Mouse (Mus musculus) urinary bladder, postnatal 10 days (tissue): Measurements from ENCODE around the gene Mybpc1.
A peak's percentile ranks its signal among the peaks of the same experiment; 100 is the strongest.
"Not testable (repeated sequence)": the region's sequence is repeated elsewhere in the genome, so short reads cannot be mapped to it uniquely, and the experiment has no call there.

Experiments
- DNase-seq: peaks from one replicate; pipeline ENCODE4 v3.0.0; 2022; ENCODE audit warnings: low spot score

Mybpc1 gene

GRCm38 (mm10) chr10:88550225-88550624 lies 54.7 kb downstream of the Mybpc1 start:
- DNase-seq = no peak

GRCm38 (mm10) chr10:88547635-88548034 lies 57.3 kb downstream of the Mybpc1 start:
- DNase-seq = no peak

- DNase-seq = no peak
Measured at GRCm38 (mm10) chr10:88530631-88531030, 74.3 kb downstream of the Mybpc1 start.

- DNase-seq = no peak
Measured at GRCm38 (mm10) chr10:88524016-88524415, 80.9 kb downstream of the Mybpc1 start.

- no peak for DNase-seq
Measured at GRCm38 (mm10) chr10:88523212-88523611, 81.7 kb downstream of the Mybpc1 start.

- no peak for DNase-seq
Measured at GRCm38 (mm10) chr10:88522795-88523194, 82.2 kb downstream of the Mybpc1 start.

GRCm38 (mm10) chr10:88515049-88515448 lies 89.9 kb downstream of the Mybpc1 start:
- not testable (repeated sequence) for DNase-seq

GRCm38 (mm10) chr10:88514495-88514894 lies 90.5 kb downstream of the Mybpc1 start:
- DNase-seq = no peak

- DNase-seq = no peak
Measured at GRCm38 (mm10) chr10:88513574-88514135, 91.3 kb downstream of the Mybpc1 start.

- no peak for DNase-seq
Measured at GRCm38 (mm10) chr10:88511355-88511754, 93.6 kb downstream of the Mybpc1 start.

- no peak for DNase-seq
Measured at GRCm38 (mm10) chr10:88510503-88511271, 94.3 kb downstream of the Mybpc1 start.

- DNase-seq = no peak
Measured at GRCm38 (mm10) chr10:88507691-88508143, 97.2 kb downstream of the Mybpc1 start.

GRCm38 (mm10) chr10:88505256-88505655 lies 99.7 kb downstream of the Mybpc1 start:
- no peak for DNase-seq

- no peak for DNase-seq
Measured at GRCm38 (mm10) chr10:88504481-88504880, 100.5 kb downstream of the Mybpc1 start.

GRCm38 (mm10) chr10:88503421-88504314 lies 101.3 kb downstream of the Mybpc1 start, which contains the start of gene Chpt1:
Gene Chpt1 (minus strand): TSS chr10:88504073.
- DNase-seq = peak; percentile 59

- no peak for DNase-seq
Measured at GRCm38 (mm10) chr10:88502919-88503318, 102.0 kb downstream of the Mybpc1 start.

- DNase-seq = no peak
Measured at GRCm38 (mm10) chr10:88501886-88502765, 102.8 kb downstream of the Mybpc1 start.

GRCm38 (mm10) chr10:88501370-88501769 lies 103.6 kb downstream of the Mybpc1 start:
- DNase-seq = no peak

GRCm38 (mm10) chr10:88499993-88500392 lies 105.0 kb downstream of the Mybpc1 start:
- DNase-seq = no peak

- DNase-seq = no peak
Measured at GRCm38 (mm10) chr10:88496864-88497564, 107.9 kb downstream of the Mybpc1 start.
